Mouse (Mus musculus) myocyte (in vitro differentiated cells): ENCODE data around the gene Mprip.

Experiments used
- CEBPB ChIP-seq: IDR thresholded peaks from 2 replicates; pipeline ENCODE4 v1.6.1; 2011; ENCODE audit warnings: mild to moderate bottlenecking, moderate library complexity; ENCODE audit not compliant: poor library complexity, insufficient read depth, severe bottlenecking
- E2F4 ChIP-seq: IDR thresholded peaks from one replicate; pipeline ENCODE4 v1.6.1; 2011; ENCODE audit warnings: mild to moderate bottlenecking, control low read depth, moderate library complexity; ENCODE audit not compliant: insufficient read depth
- MAX ChIP-seq: IDR thresholded peaks from one replicate; pipeline ENCODE4 v1.6.1; 2011; ENCODE audit warnings: low read depth, mild to moderate bottlenecking, control low read depth
- MYOD1 ChIP-seq, 3 experiments: IDR thresholded peaks; one replicate each; pipeline ENCODE4 v1.6.1; 2011; ENCODE audit warnings: control low read depth in 2 of 3, low read depth in 2 of 3, mild to moderate bottlenecking in 2 of 3, moderate library complexity in 1 of 3; ENCODE audit not compliant: insufficient read length in 2 of 3, control insufficient read depth in 1 of 3
- MYOG ChIP-seq, 3 experiments: IDR thresholded peaks; one replicate each; pipeline ENCODE4 v1.6.1; 2011; ENCODE audit warnings: control low read depth in 2 of 3, low read depth in 2 of 3, mild to moderate bottlenecking in 2 of 3; ENCODE audit not compliant: insufficient read length in 2 of 3, control insufficient read depth in 1 of 3, insufficient read depth in 1 of 3
- POLR2A ChIP-seq: IDR thresholded peaks from one replicate; pipeline ENCODE4 v1.6.1; 2011; ENCODE audit warnings: low read depth, mild to moderate bottlenecking, control low read depth, moderate library complexity; ENCODE audit not compliant: insufficient read length
- POLR2AphosphoS2 ChIP-seq: IDR thresholded peaks from one replicate; pipeline ENCODE4 v1.6.1; 2011; ENCODE audit warnings: low read depth, control low read depth; ENCODE audit not compliant: insufficient read length
- SRF ChIP-seq: IDR thresholded peaks from one replicate; pipeline ENCODE4 v1.6.1; 2011; ENCODE audit warnings: low read depth; ENCODE audit not compliant: control insufficient read depth, insufficient read length
- TCF12 ChIP-seq: IDR thresholded peaks from one replicate; pipeline ENCODE4 v1.6.1; 2011; ENCODE audit warnings: mild to moderate bottlenecking, control low read depth; ENCODE audit not compliant: poor library complexity, insufficient read depth, severe bottlenecking
- TCF3 ChIP-seq: IDR thresholded peaks from one replicate; pipeline ENCODE4 v1.6.1; 2011; ENCODE audit warnings: low read depth, control low read depth; ENCODE audit not compliant: insufficient read length
- USF1 ChIP-seq: IDR thresholded peaks from one replicate; pipeline ENCODE4 v1.6.1; 2011; ENCODE audit warnings: low read depth, mild to moderate bottlenecking, control low read depth, moderate library complexity

DNA sequence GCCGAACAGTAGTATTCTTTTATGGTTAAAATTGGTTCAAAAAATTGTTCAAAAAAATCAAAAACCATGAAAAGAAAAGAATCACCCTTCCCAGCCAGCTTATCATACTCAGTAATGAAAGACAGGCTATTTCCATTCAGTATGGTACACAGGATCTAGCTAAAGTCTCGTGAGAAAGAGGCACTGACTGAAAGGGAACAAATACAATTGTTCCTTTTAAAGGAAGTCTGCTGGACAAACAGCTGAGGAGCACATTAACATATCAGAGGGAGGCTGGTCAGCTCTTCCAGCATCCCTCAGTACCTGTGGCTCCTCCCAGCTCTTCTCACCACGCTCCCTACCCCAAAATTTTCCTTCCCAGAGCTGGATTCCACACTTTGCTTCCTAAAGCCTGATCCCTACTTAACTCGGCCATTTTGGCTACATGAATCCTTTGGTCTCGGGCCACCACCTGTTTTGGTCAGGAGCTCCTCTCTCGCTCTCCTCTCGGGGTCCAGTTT is 121.0 kb downstream of the Mprip start:
- TF ChIP-seq MAX (no peak), TCF3 (no peak), POLR2A (no peak), MYOG (IDR thresholded peaks at IDR 0.05; ENCODE audit: control insufficient read depth in 1 of 3, insufficient read depth in 1 of 3, insufficient read length in 2 of 3, low read depth in 2 of 3) (no peak), E2F4 (no peak), USF1 (no peak), SRF (no peak), CEBPB (no peak), MYOD1 (IDR thresholded peaks at IDR 0.05; ENCODE audit: control insufficient read depth in 1 of 3, insufficient read length in 2 of 3, low read depth in 2 of 3) (no peak), TCF12 (no peak), POLR2AphosphoS2 (no peak)
